Mouse (Mus musculus) hematopoietic multipotent progenitor cell, adult 10-12 weeks (in vitro differentiated cells): ENCODE results near the gene Sult1c1. TPM values are rescaled to one million over a fixed set of nuclear protein-coding genes. Genes with fewer than 3 reads are reported as not detected.

Experiments used
- polyA plus RNA-seq: library from polyadenylated mRNA; stranded (reverse); fragments of >175 nt; gene quantifications from 2 replicates; pipeline ENCODE4 v1.2.3, GENCODE M21; 2012; ENCODE audit warnings: low replicate concordance

Gene Sult1c1
- polyA plus RNA-seq, result not detected in 2 replicates

DNA sequence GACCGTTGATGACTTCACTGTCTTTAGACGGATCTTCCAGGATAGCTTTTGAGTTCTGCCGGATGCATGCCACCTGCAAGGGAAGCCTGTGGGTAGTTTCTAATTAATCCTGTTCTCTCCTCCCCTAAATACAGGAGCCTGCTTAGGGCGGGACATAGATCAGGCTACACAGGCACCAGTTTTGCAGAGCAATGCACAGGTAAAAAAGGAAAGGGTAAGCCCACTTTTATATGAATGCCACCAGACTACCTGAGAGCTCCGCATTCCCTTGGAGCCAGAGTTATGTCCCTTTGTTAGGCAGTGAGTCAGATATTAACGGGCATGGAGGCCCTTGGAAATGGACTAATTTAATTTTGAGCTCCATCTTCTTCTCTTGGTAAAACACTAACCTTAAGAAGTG lies at the start of gene Sult1c1:
TSS of gene Sult1c1 (minus strand) at position 101 of the 400 bp plus-strand sequence.

Other genes starting within 250 kb of the Sult1c1 start
- not detected in 2 replicates for gene Sult1c2, start 144.3 kb downstream of the Sult1c1 start, polyA plus RNA-seq